Mouse (Mus musculus) induced T-regulatory cell, adult 2 months (primary cell): ENCODE data around the gene Vps37c.

Source experiments
- DNase-seq: peaks from one replicate; pipeline ENCODE4 v3.0.0-alpha.2; 2012; ENCODE audit warnings: low read depth

Gene Vps37c

DNA sequence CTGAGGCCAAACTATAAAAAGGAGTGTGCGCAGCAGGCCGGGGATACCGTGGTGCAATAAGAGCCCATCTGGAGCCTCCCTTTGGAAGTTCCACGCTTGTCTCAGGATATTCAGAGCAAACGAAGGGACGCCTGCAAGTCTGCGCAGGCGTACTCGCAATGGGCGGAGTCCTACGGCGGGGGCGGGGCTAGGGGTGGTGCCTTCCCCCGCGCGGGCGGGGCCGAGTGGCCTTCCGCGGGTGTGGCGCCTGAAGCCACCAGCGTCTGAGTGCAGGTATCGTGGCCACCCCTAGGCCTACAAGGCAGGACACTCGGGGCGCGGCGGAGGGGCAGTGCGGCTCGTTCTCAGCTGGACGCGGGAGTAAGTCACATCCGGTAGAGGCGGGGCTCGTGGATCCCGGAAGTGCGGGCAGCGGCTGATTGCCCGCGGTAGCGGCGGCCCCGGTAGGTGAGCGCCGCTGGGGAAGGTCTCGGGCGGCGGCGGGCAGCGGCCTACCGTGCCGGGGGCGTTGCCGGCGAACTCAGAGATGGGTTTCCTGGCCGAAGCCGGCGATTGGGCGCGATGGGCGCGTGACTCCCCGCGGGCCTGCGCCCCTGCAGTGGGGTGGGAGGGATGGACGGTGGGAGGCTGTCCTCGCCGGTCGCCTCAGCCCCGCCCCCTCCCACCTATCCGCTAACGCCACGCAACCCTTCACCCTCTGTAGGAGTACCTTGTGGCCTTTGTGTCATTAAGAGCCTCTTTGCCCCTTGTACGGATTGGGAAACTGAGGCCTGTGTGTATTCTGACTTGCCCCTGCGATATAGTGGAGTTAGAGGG, at the start of gene Vps37c:
Gene Vps37c, plus strand, starts transcription at position 199 of the 816 bp plus-strand sequence.
- DNase-seq, result peak; percentile 94

DNA sequence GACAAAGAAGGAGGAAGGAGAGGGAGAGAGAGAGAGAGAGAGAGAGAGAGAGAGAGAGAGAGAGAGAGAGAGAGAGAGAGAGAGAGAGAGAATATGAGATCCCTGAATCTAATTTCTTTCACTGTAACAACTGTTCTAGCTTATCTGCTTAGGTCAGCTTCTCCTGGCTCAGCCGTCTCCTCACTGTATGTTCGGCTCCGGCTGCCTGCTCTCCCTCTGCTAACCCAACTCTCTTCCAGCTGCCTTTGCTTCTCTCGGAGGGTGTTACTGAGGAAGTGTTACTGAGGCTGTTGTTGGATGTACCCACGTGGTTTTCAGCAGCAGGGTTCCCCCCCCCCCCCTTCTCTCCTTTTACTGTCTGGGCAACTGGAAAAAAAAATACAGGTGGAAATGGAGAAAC, 48.5 kb upstream of the Vps37c start:
- no peak for DNase-seq

DNA sequence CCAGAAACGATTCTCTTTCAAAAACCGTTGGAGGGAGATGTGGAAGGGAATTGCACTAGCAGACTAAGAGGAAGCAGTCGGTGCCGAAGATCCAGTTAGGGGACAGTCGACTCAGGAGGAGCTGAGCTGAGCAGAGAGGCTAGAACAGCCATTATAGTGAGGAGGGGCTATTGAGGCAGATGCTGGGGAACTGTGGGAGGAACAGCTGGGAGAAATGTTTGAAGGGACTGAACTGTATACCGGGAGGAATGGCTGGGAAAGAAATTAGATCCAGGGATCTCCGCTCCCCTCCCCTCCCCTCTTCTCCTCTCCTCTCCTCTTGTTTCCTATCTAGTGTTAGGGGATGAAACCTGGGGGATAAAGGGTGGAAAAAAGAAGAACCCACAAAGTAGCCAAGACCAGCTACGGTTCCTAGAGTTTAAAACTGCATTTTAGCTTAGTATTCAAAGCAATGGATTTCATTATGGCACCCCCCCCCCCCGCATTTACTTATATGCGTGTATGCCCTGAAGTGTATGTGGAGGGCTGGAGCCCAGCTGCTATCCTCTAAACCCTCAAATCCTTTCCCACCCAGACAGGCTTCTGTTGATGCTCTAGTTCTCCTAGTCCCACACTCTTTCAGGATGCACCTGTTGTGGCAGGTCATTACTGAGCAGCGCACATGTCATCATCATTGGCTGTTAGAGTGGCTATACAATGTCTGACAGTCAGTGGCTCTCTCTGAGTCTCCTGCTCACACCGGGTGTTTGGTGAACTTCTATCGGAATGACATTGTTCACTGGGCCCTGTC, 47.8 kb upstream of the Vps37c start:
- no peak for DNase-seq

DNA sequence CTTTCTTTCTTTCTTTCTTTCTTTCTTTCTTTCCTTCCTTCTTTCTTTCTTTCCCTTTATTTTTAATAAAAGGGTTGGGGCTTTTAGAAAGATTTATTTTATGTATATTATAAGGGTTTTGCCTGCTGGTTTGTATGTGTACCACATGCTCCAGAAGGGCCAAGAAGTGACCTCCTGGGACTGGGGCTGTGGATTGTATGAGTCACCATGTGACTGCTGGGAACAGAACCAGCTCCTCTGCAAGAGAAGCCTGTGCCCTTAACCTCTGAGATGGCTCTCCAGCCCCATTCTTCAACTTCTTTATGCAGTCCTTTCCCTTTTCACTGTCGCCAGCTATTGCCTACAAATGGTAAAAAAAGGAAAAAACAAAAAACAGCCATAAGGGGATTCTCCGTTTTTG, 42.9 kb upstream of the Vps37c start:
- no peak for DNase-seq

DNA sequence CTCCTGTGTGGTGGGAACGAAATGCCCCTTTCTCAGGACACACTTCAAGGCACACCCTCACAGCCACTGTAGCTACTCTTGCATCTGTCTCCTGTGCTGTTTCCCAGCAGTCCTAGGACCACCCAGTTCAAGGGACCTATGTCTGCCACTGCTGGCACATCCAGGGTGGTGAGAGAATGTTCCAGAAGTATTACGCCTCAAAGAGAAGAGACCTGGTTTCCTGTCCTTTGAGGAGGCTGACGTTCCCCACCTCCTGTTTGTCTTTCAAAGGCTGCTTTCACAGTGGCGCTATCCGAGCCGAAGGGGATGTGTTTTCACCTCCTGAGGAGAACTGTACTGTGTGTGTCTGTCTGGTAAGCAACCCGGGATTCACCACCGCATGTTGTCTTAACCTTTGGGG, 40.4 kb upstream of the Vps37c start:
- DNase-seq, result peak; percentile 18

DNA sequence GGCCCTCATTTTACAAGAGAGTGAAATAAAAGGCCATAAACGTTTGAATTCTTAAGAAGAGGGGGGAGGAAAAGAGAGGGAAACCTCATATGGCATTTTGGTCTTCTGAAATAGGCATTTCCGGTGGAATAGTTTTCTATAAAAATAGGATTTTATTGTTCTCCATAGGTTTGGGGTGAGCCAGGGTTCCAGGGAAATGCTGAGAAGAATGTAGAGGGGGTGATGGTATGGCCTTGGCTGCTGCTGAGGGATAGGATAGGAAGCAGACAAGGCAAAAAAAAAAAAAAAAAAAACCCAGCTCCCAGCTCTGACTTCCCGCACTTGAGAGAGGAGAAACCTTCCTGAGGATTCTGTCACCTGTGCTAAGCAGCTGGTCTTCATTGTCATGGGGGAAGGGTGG, 32.5 kb upstream of the Vps37c start:
- DNase-seq, result no peak

DNA sequence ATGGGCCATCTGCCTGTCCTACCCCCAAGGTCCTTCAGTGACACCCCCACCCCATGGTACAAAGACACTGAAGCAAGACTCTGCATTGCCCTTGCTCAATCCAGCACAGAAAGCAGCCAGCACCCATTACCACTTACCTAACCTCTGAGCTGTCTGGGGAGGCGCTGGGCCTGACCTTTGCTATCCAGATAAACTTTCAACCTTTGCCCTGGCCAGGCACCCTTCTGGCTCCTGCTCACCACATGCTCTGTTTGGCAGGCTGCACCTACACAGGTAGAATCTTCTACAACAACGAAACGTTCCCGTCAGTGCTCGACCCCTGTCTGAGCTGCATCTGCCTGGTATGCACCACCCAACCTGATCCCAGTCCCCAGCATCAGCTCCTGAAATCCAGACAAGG, 30.8 kb upstream of the Vps37c start:
- DNase-seq, result no peak

DNA sequence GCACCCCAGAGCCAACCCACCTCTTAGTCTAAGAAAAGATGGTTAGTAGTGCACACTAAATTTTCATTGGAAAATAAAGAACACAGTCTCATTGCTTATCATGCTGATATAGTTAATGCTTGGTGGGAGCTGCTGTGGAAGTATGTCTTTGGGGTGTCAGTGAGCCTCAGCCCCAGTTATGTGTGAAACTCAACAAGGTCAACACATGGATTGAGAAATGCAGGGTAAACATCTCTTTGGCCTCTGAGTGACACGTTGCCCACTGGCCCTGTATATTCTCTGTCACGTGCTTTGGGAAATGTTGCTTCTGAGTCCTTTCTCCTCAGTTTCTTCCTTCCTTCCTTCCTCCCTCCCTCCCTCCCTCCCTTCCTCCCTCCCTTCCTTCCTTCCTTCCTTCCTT, 30.1 kb upstream of the Vps37c start:
- no peak for DNase-seq

DNA sequence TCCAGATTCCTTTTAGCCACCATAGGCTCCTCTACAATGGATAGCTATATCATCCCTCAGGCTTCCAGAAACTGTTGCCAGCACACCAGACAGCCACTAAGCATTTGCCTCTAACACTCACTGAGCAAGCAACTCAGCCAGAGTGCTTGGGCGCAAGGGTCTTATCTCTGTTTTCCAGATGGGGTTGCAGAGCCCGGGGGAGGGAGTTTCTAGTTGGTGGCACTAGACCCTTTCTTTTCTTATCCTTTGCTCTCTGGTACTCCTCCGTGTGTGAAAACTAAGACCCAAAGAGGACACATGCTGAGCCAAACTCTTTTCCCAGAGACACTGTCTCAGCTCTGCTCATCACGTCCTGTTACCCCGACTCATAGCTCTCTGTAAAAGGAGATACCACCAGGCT, 27.2 kb upstream of the Vps37c start:
- DNase-seq, result no peak

DNA sequence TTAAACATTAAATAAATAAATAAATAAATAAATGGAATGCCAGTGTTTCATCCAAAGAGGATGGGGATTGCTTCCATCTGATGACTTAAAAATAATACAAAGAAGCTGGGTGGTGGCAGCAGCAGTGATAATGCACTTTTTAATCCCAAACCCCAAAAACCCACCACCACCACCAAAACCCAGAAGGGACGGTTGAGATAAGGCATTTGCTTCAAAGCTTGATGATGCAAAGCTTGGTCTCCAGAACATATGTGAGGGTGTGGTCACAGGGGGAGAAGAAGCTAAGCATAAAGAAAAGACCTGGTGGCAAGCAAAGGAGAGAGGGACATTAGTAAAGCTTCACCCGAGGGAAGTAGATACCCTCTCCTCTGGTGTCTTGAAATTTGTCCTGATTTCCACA, 26.6 kb upstream of the Vps37c start:
- no peak for DNase-seq

DNA sequence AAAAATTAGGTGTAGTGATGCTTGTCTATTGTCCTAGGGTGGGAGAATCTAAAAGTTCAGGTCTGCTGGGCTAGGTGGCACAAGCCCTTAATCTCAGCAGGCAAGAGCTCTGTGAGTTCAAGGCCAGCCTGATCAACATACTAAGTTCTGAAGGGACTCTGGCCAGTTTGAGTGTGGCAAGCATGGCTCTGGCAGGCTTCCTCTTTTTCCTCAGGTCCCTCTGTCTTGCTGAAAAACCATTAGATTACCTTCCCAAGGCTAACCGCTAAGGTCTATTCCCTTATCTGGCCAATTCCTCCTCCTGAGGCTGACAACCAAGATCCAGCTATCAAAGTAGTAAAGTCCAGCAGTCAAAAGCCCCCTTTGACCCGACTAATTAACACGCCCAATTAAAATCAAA, 25.9 kb upstream of the Vps37c start:
- DNase-seq, result no peak

DNA sequence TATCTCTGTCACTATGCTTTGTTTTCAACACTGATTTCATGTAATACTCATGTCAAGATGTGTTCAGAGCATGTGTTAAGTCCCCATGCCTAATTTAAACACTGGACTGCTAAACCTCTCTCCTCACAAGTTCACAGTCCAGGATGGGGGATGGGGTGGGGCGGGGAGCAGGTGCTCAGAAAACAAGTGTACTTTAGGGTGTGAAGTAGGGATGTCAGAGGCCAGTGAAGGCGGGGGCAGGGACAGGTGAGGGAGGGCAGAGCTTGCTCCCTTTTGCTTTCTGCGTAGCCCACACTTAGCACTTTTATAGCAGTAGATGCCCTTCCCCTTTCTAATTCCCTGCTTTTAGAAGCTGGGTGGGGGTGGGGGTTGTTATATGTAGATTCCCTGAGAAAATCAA, 23.4 kb upstream of the Vps37c start:
- no peak for DNase-seq

DNA sequence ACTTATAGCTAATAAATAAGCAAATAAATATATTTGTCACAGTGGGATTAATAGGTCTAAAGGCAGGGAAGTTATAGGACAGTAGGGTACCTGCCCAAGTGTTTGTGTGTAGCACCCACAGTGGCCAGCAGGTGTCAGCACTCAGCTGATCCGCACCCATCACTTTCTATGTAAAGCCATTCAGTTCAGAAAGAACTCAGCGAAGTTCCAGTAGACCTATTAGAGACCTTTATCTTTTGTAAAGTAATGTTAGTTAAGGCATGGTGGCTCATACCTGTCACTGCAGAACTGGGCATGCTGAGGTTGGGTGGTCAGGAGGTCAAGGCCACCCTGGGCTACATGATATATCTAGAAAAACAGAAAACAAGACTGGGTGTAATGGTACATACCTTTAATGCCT, 23.0 kb upstream of the Vps37c start:
- peak; percentile 83 for DNase-seq

DNA sequence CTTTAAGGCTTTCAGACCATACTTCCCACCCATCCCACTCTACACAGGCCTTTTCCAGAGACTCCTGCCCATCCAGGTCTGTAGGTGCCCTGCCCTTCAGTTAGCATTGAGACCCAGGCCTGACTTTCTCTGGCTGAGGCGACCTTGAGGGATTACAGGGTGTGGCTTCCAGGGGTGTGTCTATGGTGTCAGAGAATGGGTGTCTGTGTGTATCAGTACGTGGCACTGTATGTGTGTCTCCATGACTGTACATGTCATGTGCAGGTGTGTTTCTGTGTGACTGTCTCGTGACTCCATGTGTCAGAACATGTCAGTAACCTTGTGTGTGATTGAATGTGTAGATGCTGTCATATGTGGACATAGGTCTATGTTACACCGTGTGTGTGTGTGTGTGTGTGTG, 17.2 kb upstream of the Vps37c start:
- DNase-seq, result no peak

DNA sequence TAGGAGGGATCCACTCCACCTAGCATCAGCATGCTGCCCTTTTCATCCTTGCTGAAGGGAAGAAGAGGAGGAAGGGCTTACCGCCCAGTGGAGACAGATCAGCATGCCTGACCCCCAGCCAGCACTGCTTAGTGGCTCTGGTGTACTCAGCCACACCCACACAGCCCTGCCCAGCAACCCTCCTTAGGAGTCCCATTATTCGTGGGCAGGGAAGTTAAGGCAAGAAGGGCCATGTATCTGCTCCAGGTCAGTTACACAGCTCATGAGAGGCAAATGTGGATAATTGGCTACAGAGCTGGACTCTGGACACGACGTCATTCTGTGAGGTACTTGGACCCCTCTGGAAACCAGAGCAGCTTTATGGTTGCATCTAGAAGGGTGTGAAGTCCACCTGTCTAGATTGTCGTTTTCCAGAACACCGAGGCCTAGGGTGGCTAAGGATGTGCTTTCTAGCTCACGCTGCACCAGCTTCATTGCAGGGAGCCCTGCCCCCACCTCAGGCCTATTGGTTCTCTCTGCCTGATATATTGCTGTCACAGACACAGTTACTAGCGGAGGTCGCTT, 16.6 kb upstream of the Vps37c start:
- no peak for DNase-seq

DNA sequence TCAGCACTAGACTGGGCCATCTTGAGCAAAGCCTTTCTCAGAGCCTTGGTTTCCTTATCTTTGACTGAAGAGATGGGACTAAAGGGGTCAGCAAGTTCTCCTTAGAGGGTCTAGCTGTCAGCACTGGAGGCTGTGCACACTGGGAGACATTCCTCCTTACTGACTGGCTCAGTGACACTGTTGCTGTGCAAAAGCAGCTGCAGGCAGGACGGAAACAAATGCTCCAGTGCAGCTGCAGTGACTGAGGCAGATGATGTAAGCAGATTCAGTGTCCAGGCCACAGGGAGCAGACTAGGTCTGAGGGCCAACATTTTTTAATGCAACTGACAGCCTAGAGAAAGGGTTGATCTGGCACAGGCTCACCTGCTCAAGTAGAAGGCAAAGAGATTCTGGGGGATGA, 15.3 kb upstream of the Vps37c start:
- DNase-seq, result no peak

DNA sequence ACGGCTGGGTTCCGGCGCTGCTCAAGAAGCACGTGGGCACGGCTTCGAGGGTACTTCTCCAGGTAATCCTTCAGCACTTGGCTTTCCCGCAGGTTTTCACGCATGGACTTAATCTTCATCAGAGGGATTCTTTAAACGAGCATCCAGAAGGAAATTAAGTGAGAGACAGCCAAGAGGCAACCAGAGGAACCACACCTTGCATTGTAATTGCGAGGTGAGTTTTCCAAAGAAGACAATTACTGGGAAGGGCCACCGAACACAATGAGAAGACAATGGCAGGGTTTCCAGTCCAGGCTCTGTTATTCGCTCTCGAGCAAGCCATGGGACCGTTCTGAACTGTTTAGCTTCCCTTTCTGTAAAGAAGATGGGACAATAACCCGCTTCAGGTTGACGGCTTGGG, 11.9 kb upstream of the Vps37c start:
- DNase-seq, result no peak

DNA sequence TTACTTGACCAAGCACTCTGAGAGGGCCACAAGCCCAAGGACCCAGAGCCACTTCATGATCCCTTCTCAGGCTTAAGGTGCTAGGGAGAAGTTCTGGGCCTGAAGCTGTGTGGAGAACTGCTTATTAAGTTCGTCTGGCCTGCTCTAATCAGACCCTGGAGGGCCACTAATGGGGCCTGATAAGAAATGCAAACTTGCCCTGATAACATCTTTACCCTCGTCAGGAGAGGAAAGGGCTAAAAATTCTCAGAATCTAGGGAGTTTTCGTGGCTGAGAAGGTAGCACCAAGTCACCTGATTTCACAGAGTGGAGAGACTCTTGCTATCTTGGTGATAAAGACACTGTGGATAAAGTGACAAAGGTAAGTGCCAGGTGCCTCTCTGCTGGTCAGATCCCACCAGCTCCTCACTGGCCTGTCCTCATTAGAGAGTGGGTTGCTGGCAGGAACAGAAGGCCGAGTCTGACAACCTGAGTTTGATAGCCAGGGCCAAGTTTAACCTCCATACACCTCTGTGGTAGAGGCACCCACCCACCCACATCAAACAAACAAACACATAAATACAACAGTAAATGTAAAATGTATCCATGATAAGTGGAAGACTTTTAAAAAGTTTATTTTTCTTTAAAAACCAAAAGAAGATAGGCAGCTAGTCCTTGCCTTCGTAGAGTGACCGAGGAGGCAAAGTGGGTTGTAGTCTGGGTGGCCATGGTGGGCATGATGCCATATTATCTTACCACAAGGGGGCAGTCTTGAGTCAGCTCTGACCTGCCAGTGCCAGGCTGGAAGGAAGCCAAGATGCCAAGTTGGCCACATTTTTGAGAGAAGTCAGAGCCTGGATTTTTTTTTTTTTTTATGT, 10.4 kb upstream of the Vps37c start, which contains the start of gene Pga5:
Gene Pga5, minus strand, starts transcription at position 157 of the 857 bp plus-strand sequence.
- DNase-seq, result peak; percentile 87

DNA sequence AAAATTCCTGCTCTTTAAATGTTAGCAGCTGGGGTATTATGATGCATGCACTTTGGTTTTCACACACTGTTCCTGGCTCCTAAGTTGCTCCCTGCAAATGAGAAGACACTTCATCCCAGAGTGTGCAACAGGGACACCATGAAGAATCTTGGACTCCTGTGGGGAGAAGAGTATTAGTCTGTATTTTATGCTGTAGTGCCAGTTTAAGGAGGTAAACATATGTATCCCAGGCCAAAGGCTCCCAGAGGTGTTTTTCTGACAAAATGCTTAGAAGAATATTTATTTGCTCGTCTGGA, 9.8 kb upstream of the Vps37c start:
- no peak for DNase-seq

DNA sequence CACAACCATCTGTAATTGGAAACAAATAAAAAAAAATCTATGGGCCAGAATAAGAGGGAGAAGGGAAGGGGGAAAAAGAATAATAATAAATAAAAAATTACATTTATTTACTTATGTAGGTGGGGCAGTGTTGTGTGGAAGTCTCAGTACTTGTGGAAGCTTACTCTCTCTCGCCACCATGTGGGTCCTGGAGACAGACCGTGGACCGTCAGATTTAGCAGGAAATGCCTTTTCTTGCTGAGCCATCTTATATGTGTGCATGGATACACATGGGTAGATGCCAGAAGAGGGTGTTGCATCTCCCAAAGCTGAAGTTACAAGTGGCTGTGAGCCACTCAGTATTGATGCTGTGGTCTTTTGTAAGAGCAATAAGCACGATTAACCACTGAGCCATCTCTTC, 7.0 kb upstream of the Vps37c start:
- DNase-seq, result no peak

DNA sequence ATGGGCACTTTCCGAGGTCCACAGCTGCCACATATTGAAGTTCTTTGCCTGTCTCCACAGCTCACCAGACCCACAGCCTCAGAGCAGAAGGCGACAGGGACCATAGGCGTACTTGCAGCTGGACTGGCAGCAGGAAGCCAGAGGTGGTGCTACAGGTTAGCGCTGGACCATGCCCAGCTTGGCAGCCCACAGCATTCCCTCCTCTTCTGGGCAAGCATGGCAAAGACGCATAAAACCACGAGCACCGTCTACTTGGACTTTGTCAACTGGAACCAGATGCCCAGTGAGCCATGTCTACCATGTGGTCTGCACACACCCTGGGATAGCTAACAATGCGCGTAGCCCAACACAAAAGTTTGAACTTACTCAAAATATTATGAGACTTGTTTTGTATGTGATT, 3.5 kb upstream of the Vps37c start:
- DNase-seq, result no peak

DNA sequence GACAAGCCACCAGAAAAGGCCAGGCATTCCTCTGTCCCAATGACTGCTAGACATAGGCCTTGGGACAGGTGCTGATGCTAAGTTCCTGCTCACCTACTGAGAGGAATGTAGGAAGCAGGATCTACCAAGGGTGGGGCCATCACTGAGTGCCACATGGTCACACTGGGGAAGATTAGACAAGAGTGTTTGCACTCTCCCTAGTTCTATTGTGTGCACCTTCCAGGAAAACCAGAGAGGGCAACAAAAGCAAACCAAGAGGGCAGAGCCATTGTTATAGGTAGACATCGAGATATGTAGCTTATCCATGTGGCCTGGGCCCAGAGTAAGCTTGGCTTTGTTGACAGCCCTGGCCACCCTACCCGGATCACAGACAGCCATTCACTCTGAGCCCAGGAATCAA, 2.8 kb upstream of the Vps37c start:
- no peak for DNase-seq
